Mouse (Mus musculus) erythroblast, embryonic 14.5 days (primary cell): ENCODE measurements around the gene Relch.

Experiments
- GATA1 ChIP-seq: IDR thresholded peaks from 2 replicates; pipeline ENCODE4 v1.6.1; 2012; ENCODE audit warnings: low read length, inconsistent platforms, mixed read lengths
- TAL1 ChIP-seq: IDR thresholded peaks from 3 replicates; pipeline ENCODE4 v1.6.1; 2012; ENCODE audit warnings: low read length, inconsistent platforms, mixed read lengths

GRCm38 (mm10) chr1:105650650-105651049 is 13.0 kb upstream of the Relch start:
- TF ChIP-seq GATA1 (no peak), TAL1 (no peak)
